Mouse (Mus musculus) heart, adult 2 months (tissue): ENCODE measurements around the gene 1700029H14Rik. TPM values are rescaled to one million over a fixed set of nuclear protein-coding genes. Genes with fewer than 3 reads are reported as not detected.
A peak's percentile ranks its signal among the peaks of the same experiment; 100 is the strongest.

Experiments used
- DNase-seq, 2 experiments: peaks; one replicate each; pipeline ENCODE4 v3.0.0; 2021
- H3K27ac ChIP-seq: fragments of 200-600 bp; 2 replicates; pipeline ENCODE4 v1.8.1; 2022
- H3K27me3 ChIP-seq: fragments of 200-500 bp; 2 replicates; pipeline ENCODE4 v1.6.1; 2012; ENCODE audit warnings: mild to moderate bottlenecking, low read length, inconsistent platforms, mixed read lengths; ENCODE audit not compliant: control insufficient read depth, insufficient read depth
- H3K36me3 ChIP-seq: fragments of 200-500 bp; 2 replicates; pipeline ENCODE4 v1.6.1; 2012; ENCODE audit warnings: low read length, inconsistent platforms; ENCODE audit not compliant: control insufficient read depth, insufficient read depth
- H3K4me1 ChIP-seq: fragments of 200-500 bp; 2 replicates; pipeline ENCODE4 v1.6.1; 2011; ENCODE audit warnings: low read length; ENCODE audit not compliant: control insufficient read depth, insufficient read depth
- H3K4me3 ChIP-seq: fragments of 200-600 bp; 2 replicates; pipeline ENCODE4 v1.8.1; 2022
- H3K79me2 ChIP-seq: fragments of 200-500 bp; replicated peaks from 2 replicates; pipeline ENCODE4 v1.6.1; 2012; ENCODE audit warnings: mild to moderate bottlenecking, inconsistent platforms, low read length, moderate library complexity, mixed read lengths; ENCODE audit not compliant: control insufficient read depth, insufficient read depth
- H3K9ac ChIP-seq: fragments of 200-500 bp; 2 replicates; pipeline ENCODE4 v1.6.1; 2012; ENCODE audit warnings: low read depth, mild to moderate bottlenecking, control low read depth, inconsistent platforms, low read length, mixed read lengths
- CTCF ChIP-seq: fragments of 200-600 bp; IDR thresholded peaks from 2 replicates; pipeline ENCODE4 v1.8.1; 2022; ENCODE audit warnings: antibody characterized with exemption, mild to moderate bottlenecking, moderate library complexity
- EP300 ChIP-seq: fragments of 200-500 bp; IDR thresholded peaks from 2 replicates; pipeline ENCODE4 v1.6.1; 2011; ENCODE audit warnings: low read depth, low read length, control low read depth; ENCODE audit not compliant: insufficient read depth
- POLR2A ChIP-seq: fragments of 200-500 bp; IDR thresholded peaks from 2 replicates; pipeline ENCODE4 v1.6.1; 2011; ENCODE audit warnings: mild to moderate bottlenecking, low read depth, low read length, control low read depth; ENCODE audit not compliant: insufficient read depth
- WGBS: fragments of 180-500 bp; shearing (Covaris S2); methylation state at CpG from one replicate; pipeline ENCODE4 v1.1.7; 2018; 5-methylcytosine and 5-hydroxymethylcytosine counted together
- intact Hi-C: fragments of 180-260 bp; cut with DNase I; formaldehyde crosslinking; loops from one replicate; pipeline ENCODE4 v1.15.1; 2025
- polyA plus RNA-seq: library from polyadenylated mRNA; depleted of rRNA; stranded (reverse); fragments of >200 nt; gene quantifications from 2 replicates; pipeline ENCODE4 v1.2.3, GENCODE M21; 2012
- total RNA-seq, 2 experiments: library from RNA; stranded (reverse); gene quantifications; 2 replicates each; pipeline ENCODE4 v1.2.3; 2021

Gene 1700029H14Rik
- total and polyA plus RNA-seq, 3 experiments = 0.45 TPM; not detected in 2

DNA sequence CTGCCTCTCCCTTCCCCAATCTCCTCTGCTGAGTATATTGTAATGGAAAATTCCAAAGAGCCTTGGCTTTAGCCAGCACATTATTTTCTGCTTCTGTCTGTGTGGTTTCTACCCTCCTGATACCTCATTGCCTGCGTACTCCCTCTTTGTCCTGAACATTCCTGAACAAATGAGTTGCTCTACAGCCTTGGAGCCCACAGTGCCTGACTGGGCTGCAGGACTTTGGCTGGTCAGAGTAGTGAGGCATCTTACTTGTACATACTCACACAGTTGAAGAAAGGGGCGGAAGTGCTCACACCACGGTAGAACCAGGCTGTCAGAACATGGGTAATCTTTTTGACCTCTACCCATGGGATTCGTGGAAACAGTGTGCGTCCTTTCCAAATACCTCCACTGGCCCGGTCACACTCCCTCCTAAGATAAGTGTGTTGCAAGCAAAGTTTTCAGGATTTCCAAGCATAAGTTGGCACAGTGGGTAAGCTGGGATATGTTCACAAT lies 44.9 kb downstream of the 1700029H14Rik start:
- H3K9ac ChIP-seq = no peak overlapping the region
- 49% methylated on average over 6 of the region's 6 CpGs for WGBS
- no peak for DNase-seq
- intact Hi-C loops = no loop called here
- no peaks in the 10 kb centered on the region for H3K27me3 ChIP-seq
- H3K27ac ChIP-seq = no peak overlapping the region
- H3K36me3 ChIP-seq = no peaks in the 10 kb centered on the region
- no peak overlapping the region for H3K4me3 ChIP-seq
- no peaks in the 10 kb centered on the region for H3K79me2 ChIP-seq
- H3K4me1 ChIP-seq = peaks cover 9% of the 10 kb centered on the region
- TF ChIP-seq POLR2A = no peak
- no peak for TF ChIP-seq EP300
- no peak for TF ChIP-seq CTCF

- WGBS = 73% methylated on average over 5 of the region's 5 CpGs
- H3K79me2 ChIP-seq = no peaks in the 10 kb centered on the region
- intact Hi-C loops = no loop called here
- TF ChIP-seq POLR2A (no peak), CTCF (no peak), EP300 (no peak)
- H3K9ac ChIP-seq = no peak overlapping the region
- no peak for DNase-seq
- H3K36me3 ChIP-seq = no peaks in the 10 kb centered on the region
- peaks cover 9% of the 10 kb centered on the region for H3K4me1 ChIP-seq
- H3K27ac ChIP-seq = no peak overlapping the region
- no peak overlapping the region for H3K4me3 ChIP-seq
- no peaks in the 10 kb centered on the region for H3K27me3 ChIP-seq
These were observed 45.5 kb downstream of the 1700029H14Rik start for GRCm38 (mm10) chr8:13516728-13517127.

- peaks cover 9% of the 10 kb centered on the region for H3K4me1 ChIP-seq
- H3K27me3 ChIP-seq = no peaks in the 10 kb centered on the region
- no peaks in the 10 kb centered on the region for H3K36me3 ChIP-seq
- no peak overlapping the region for H3K4me3 ChIP-seq
- no peak overlapping the region for H3K27ac ChIP-seq
- no peaks in the 10 kb centered on the region for H3K79me2 ChIP-seq
- no peak overlapping the region for H3K9ac ChIP-seq
- peak; percentile 64 to 80 for DNase-seq
- intact Hi-C loops = no loop called here
- 22% methylated on average over 7 of the region's 7 CpGs for WGBS
- 0 out of 2 replicates have a peak, but pooled peaks have one; percentile 13 for TF ChIP-seq EP300
- no peak for TF ChIP-seq POLR2A
These were observed 46.2 kb downstream of the 1700029H14Rik start for GRCm38 (mm10) chr8:13516011-13516442.

DNA sequence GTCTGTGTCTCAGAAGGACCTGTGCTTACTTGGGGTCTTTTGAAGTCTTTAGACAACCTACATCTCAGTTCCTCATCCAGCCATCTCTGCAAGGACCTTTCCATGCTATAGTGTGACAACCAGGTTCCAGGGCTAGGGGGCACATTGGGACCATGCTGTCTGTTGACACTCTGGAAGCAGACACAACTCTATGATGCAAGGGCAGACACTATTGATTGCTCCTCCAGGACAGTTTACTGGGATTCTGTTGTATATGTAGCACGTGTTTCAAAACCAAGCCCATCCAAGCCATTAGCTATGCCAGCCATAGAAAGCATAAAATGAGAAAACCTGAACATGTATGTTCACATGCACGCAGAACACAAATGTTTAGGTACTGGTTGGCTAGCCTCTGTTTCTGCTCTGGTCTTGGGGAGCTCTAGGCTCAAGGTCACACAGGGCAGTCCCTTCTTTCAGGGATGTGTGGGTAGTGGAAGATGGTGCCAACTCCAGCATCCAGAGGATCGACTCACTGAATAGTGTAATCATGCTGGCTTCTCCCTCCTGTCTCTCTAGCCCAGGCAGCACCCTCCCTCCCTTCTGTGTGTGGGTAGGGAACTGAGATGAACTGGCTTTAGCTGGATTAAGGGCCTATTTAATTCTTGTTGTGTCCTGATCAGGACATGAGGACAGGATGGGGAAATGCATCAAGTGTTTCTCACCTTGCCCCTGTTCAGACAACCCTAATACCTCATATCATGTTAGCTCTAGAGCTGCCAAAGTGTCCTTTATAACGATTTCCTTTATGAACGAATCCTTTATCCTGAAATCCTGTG lies 48.5 kb downstream of the 1700029H14Rik start:
- H3K4me1 ChIP-seq = peaks cover 9% of the 10 kb centered on the region
- no peak overlapping the region for H3K27ac ChIP-seq
- H3K27me3 ChIP-seq = no peaks in the 10 kb centered on the region
- no peak for DNase-seq
- TF ChIP-seq POLR2A = no peak
- TF ChIP-seq CTCF = no peak
- no peak for TF ChIP-seq EP300
- intact Hi-C loops = no loop called here
- WGBS = 73% methylated on average over 5 of the region's 5 CpGs
- H3K79me2 ChIP-seq = no peaks in the 10 kb centered on the region
- H3K9ac ChIP-seq = no peak overlapping the region
- H3K4me3 ChIP-seq = no peak overlapping the region
- H3K36me3 ChIP-seq = no peaks in the 10 kb centered on the region

DNA sequence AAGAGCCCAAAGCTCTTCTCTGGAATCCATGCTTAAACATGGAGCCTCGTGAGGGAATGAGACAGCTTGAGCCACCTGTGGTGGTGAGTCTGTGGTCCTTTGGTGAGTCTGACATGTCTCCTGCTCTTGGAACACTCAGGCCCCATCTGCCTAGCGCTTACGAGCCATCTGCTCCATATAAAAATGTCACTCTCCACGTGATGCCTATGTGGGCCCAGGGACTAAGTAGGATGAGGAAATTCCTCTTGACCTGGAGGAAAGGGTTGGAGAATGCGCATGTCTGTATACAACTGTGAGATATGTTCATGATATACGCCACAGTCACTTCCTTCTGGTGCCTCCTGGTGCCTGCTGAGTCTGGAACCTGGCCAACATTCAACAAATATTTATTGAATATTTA lies 49.6 kb downstream of the 1700029H14Rik start:
- TF ChIP-seq EP300 (no peak), CTCF (no peak), POLR2A (no peak)
- Histone ChIP-seq H3K4me3 (no peak overlapping the region), H3K4me1 (peaks cover 9% of the 10 kb centered on the region), H3K27me3 (no peaks in the 10 kb centered on the region), H3K27ac (no peak overlapping the region), H3K9ac (no peak overlapping the region), H3K79me2 (no peaks in the 10 kb centered on the region), H3K36me3 (no peaks in the 10 kb centered on the region)
- DNase-seq = no peak
- intact Hi-C loops = no loop called here
- WGBS = 65% methylated on average over 6 of the region's 6 CpGs

- H3K79me2 ChIP-seq = no peaks in the 10 kb centered on the region
- H3K27ac ChIP-seq = no peak overlapping the region
- peaks cover 7% of the 10 kb centered on the region for H3K4me1 ChIP-seq
- H3K36me3 ChIP-seq = no peaks in the 10 kb centered on the region
- no peaks in the 10 kb centered on the region for H3K27me3 ChIP-seq
- 85% methylated on average over 5 of the region's 5 CpGs for WGBS
- intact Hi-C loops = no loop called here
- no peak overlapping the region for H3K4me3 ChIP-seq
- no peak for DNase-seq
- TF ChIP-seq CTCF (no peak), POLR2A (no peak), EP300 (no peak)
- H3K9ac ChIP-seq = no peak overlapping the region
These were observed 50.2 kb downstream of the 1700029H14Rik start for GRCm38 (mm10) chr8:13512016-13512415.
